ENCODE assay signal across 13 mouse cellular contexts in genomic region chr11:116676175-116676976, GRCm38 (mm10). TPM values are rescaled to one million over a fixed set of nuclear protein-coding genes. Genes with fewer than 3 reads are reported as not detected.
"Had no signal": no experiment of that assay in that cellular context is flagged by ENCODE, and none has a peak within 500 bp of the region (broad histone marks: within the 10 kb centered on the region; RNA-seq: fewer than 3 reads in every experiment).

No protein-coding gene starts in this region.

- H3K27me3 ChIP-seq: limb, embryonic 15.5 days; midbrain, embryonic 15.5 days; neural tube, embryonic 12.5 days had no signal

- H3K27ac ChIP-seq: limb, embryonic 15.5 days; liver, embryonic 14.5 days; midbrain, embryonic 15.5 days; neural tube, embryonic 12.5 days; stomach, postnatal 0 days had no signal

- DNase-seq: layer of hippocampus, adult 9-11 months; layer of hippocampus, postnatal 36 days; lung, adult 18-20 months; thymus, adult 2 months; thymus, postnatal 36 days had no signal

- H3K4me2 ChIP-seq: limb, embryonic 15.5 days; midbrain, embryonic 11.5 days; midbrain, embryonic 15.5 days; neural tube, embryonic 12.5 days had no signal

- H3K4me3 ChIP-seq: limb, embryonic 15.5 days; midbrain, embryonic 15.5 days; neural tube, embryonic 12.5 days had no signal

- H3K9ac ChIP-seq: limb, embryonic 15.5 days; liver, embryonic 14.5 days; midbrain, embryonic 15.5 days; neural tube, embryonic 12.5 days had no signal

- H3K9me3 ChIP-seq: limb, embryonic 15.5 days; midbrain, embryonic 15.5 days; neural tube, embryonic 12.5 days had no signal

- ATAC-seq: midbrain, embryonic 15.5 days had no signal

RNA-seq across cellular contexts. Expression of gene Cygb, which starts 22.3 kb away (rescaled TPM):
- total RNA-seq: monocyte, adult 5-6 weeks had no signal

RNA-seq across cellular contexts. Expression of gene Prcd, which starts 23.0 kb away (rescaled TPM):
- total RNA-seq: monocyte, adult 5-6 weeks; neutrophil, adult 5-6 weeks had no signal
